Mouse (Mus musculus): ENCODE results near the gene Gpc3.

DNA sequence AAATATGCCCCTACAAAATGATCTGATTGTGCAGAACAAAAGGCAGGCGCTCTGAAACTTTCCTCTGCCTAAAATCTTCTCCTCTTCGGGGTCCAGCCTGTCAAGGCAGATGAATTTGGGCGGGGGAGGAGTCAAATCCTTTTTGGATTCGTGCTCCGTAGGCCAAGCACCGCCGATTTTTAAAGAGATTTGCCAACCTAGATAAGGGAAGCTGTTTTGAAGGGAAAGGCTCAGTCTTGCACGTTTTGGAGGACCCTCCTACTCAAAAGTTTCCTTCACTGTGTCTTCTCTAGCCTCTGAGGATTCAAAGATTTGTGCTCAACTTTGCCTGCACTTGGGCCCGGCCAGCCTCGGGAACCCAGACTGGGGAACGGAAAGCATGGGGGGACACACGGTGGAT is 944 bp downstream of the Gpc3 start:
- TF ChIP-seq CTCF (IDR thresholded peaks at IDR 0.05; ENCODE audit: low read depth, low read length) = no peak
- TF ChIP-seq GATA1 (IDR thresholded peaks at IDR 0.05; ENCODE audit: borderline replicate concordance, low read length) = no peak
